Mouse (Mus musculus): ENCODE measurements around the gene Homer2. TPM values are rescaled to one million over a fixed set of nuclear protein-coding genes. Genes with fewer than 3 reads are reported as not detected.
A peak's percentile ranks its signal among the peaks of the same experiment; 100 is the strongest.

Homer2 gene
- total and polyA plus RNA-seq, 2 experiments from 2014 or later, result 30.3 to 44.4 TPM

- DNase-seq (ENCODE audit: low spot score) (no peak), ATAC-seq (no peak)
- 91% methylated on average over 10 of the region's 10 CpGs for WGBS
- no peaks in the 10 kb centered on the region for H3K27me3 ChIP-seq (ENCODE audit: insufficient read depth, low read length)
- H3K4me1 ChIP-seq (ENCODE audit: insufficient read depth, low read length), result no peaks in the 10 kb centered on the region
- no peak for TF ChIP-seq CTCF (IDR thresholded peaks at IDR 0.05; ENCODE audit: low read depth)
- H3K27ac ChIP-seq, result no peak overlapping the region
- no peaks in the 10 kb centered on the region for H3K36me3 ChIP-seq (ENCODE audit: insufficient read depth, low read length)
- no peak overlapping the region for H3K9ac ChIP-seq (replicated peaks; ENCODE audit: low read length)
- H3K9me3 ChIP-seq (ENCODE audit: low read length), result no peaks in the 10 kb centered on the region
- H3K4me3 ChIP-seq (ENCODE audit: low read length), result no peak overlapping the region
- no peak overlapping the region for H3K4me2 ChIP-seq (ENCODE audit: low read depth, low read length)
Observed at GRCm38 (mm10) chr7:81723851-81724250, 16.5 kb upstream of the Homer2 start.

- Histone ChIP-seq H3K27me3 (ENCODE audit: insufficient read depth, low read length) (no peaks in the 10 kb centered on the region), H3K9me3 (ENCODE audit: low read length) (no peaks in the 10 kb centered on the region), H3K27ac (no peak overlapping the region), H3K36me3 (ENCODE audit: insufficient read depth, low read length) (no peaks in the 10 kb centered on the region), H3K9ac (replicated peaks; ENCODE audit: low read length) (no peak overlapping the region), H3K4me2 (ENCODE audit: low read depth, low read length) (no peak overlapping the region), H3K4me3 (ENCODE audit: low read length) (no peak overlapping the region), H3K4me1 (ENCODE audit: insufficient read depth, low read length) (no peaks in the 10 kb centered on the region)
- ATAC-seq (no peak), DNase-seq (ENCODE audit: low spot score) (no peak)
- 65% methylated on average over 5 of the region's 5 CpGs for WGBS
- no peak for TF ChIP-seq CTCF (IDR thresholded peaks at IDR 0.05; ENCODE audit: low read depth)
Observed at GRCm38 (mm10) chr7:81721271-81721670, 13.9 kb upstream of the Homer2 start.

GRCm38 (mm10) chr7:81719216-81719661 lies 11.9 kb upstream of the Homer2 start:
- DNase-seq (ENCODE audit: low spot score) (no peak), ATAC-seq (no peak)
- Histone ChIP-seq H3K9ac (replicated peaks; ENCODE audit: low read length) (no peak overlapping the region), H3K27me3 (ENCODE audit: insufficient read depth, low read length) (no peaks in the 10 kb centered on the region), H3K4me3 (ENCODE audit: low read length) (no peak overlapping the region), H3K27ac (no peak overlapping the region), H3K36me3 (ENCODE audit: insufficient read depth, low read length) (no peaks in the 10 kb centered on the region), H3K9me3 (ENCODE audit: low read length) (no peaks in the 10 kb centered on the region), H3K4me1 (ENCODE audit: insufficient read depth, low read length) (no peaks in the 10 kb centered on the region), H3K4me2 (ENCODE audit: low read depth, low read length) (no peak overlapping the region)
- 83% methylated on average over 1 of the region's 1 CpGs for WGBS
- TF ChIP-seq CTCF (IDR thresholded peaks at IDR 0.05; ENCODE audit: low read depth), result no peak

DNA sequence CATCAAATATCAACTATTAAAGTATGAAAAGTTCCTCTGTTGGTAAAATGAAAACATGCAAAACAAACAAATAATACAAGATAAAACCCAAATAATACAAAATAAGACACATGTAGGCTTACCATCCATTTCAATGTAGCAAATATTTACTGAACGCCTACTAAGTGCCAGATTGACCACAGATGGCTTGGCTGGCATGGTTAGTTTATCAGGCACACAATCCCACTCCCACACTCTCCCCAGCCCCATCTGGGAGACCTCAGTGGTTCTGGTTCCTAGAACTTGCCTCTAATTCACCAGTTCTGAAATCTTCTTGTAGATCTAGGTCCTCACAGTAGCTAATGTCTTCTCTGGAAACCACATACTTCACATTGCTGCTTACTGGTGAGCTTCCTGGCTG lies 11.3 kb upstream of the Homer2 start:
- H3K9ac ChIP-seq (replicated peaks; ENCODE audit: low read length), result no peak overlapping the region
- no peak for TF ChIP-seq CTCF (IDR thresholded peaks at IDR 0.05; ENCODE audit: low read depth)
- H3K4me2 ChIP-seq (ENCODE audit: low read depth, low read length), result no peak overlapping the region
- ATAC-seq (no peak), DNase-seq (ENCODE audit: low spot score) (no peak)
- H3K36me3 ChIP-seq (ENCODE audit: insufficient read depth, low read length), result no peaks in the 10 kb centered on the region
- H3K27ac ChIP-seq, result no peak overlapping the region
- H3K27me3 ChIP-seq (ENCODE audit: insufficient read depth, low read length), result no peaks in the 10 kb centered on the region
- no peaks in the 10 kb centered on the region for H3K4me1 ChIP-seq (ENCODE audit: insufficient read depth, low read length)
- WGBS, result 78% methylated on average over 1 of the region's 1 CpGs
- no peak overlapping the region for H3K4me3 ChIP-seq (ENCODE audit: low read length)
- no peaks in the 10 kb centered on the region for H3K9me3 ChIP-seq (ENCODE audit: low read length)

GRCm38 (mm10) chr7:81710166-81710565 lies 2.8 kb upstream of the Homer2 start:
- 85% methylated on average over 4 of the region's 4 CpGs for WGBS
- H3K27ac ChIP-seq, result no peak overlapping the region
- H3K4me3 ChIP-seq (ENCODE audit: low read length), result no peak overlapping the region
- H3K36me3 ChIP-seq (ENCODE audit: insufficient read depth, low read length), result no peaks in the 10 kb centered on the region
- ATAC-seq (no peak), DNase-seq (ENCODE audit: low spot score) (no peak)
- no peak for TF ChIP-seq CTCF (IDR thresholded peaks at IDR 0.05; ENCODE audit: low read depth)
- no peaks in the 10 kb centered on the region for H3K9me3 ChIP-seq (ENCODE audit: low read length)
- peaks cover 6% of the 10 kb centered on the region; the same call in 1 of the 2 replicates for H3K4me1 ChIP-seq (ENCODE audit: insufficient read depth, low read length)
- no peaks in the 10 kb centered on the region for H3K27me3 ChIP-seq (ENCODE audit: insufficient read depth, low read length)
- H3K4me2 ChIP-seq (ENCODE audit: low read depth, low read length), result no peak overlapping the region
- no peak overlapping the region for H3K9ac ChIP-seq (replicated peaks; ENCODE audit: low read length)

GRCm38 (mm10) chr7:81708165-81708564 lies 838 bp upstream of the Homer2 start:
- Histone ChIP-seq H3K27me3 (ENCODE audit: insufficient read depth, low read length) (no peaks in the 10 kb centered on the region), H3K4me2 (ENCODE audit: low read depth, low read length) (no peak overlapping the region), H3K4me3 (ENCODE audit: low read length) (no peak overlapping the region), H3K36me3 (ENCODE audit: insufficient read depth, low read length) (no peaks in the 10 kb centered on the region), H3K27ac (no peak overlapping the region), H3K4me1 (ENCODE audit: insufficient read depth, low read length) (peaks cover 12% of the 10 kb centered on the region; the same call in 1 of the 2 replicates), H3K9me3 (ENCODE audit: low read length) (no peaks in the 10 kb centered on the region), H3K9ac (replicated peaks; ENCODE audit: low read length) (no peak overlapping the region)
- ATAC-seq (no peak), DNase-seq (ENCODE audit: low spot score) (no peak)
- TF ChIP-seq CTCF (IDR thresholded peaks at IDR 0.05; ENCODE audit: low read depth), result no peak

DNA sequence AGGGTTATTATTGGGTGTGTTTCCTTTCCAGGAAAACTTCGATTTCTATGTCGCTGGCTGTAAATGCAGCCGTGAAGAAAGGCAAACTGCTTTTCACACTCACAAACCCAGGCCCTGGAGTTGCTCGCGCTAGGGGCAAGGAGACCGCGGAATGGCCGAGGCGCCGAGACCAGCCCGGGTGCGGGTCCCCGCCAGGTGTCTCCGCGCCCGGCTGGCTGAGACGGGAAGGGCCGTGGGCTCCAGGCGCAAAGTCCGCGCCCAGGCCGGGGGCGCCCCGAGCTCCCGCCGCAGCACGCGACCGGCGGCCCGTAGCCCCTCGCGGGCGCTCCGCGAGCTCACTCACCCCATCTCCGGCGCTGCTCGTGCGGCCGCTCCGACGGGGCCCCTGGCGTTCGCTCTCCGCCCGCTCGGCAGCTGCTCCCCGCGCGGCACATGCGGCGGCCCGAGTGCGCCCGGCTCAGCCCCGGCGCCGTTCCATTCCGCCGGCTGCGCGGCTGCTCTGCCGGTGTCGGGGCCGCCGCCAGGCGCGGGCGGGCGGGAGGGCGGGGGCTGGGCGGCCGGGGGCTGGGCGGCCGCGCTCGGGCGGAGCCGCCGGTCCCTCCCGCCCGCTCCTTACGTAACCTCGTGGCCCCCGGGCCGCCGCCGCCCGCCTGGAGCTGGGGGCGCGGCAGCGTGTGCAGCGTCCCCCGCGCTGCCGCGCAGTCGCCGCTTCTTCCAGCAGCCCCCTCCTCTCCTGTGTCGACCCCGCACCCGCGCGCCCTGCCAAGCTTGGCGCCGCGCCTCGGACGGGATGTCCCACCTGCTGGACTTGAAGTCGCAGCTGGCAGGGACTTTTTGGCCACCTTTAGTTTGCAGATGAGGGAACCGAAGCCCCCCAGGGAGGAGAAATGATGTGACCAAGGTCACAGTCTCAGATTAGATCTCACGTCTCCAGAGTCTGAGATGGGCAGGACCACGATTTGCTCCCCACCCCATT lies 623 bp downstream of the Homer2 start:
- 2% methylated on average over 70 of the region's 114 CpGs for WGBS
- Histone ChIP-seq H3K36me3 (ENCODE audit: insufficient read depth, low read length) (no peaks in the 10 kb centered on the region), H3K9ac (replicated peaks; ENCODE audit: low read length) (peak overlapping the region; percentile 70), H3K27me3 (ENCODE audit: insufficient read depth, low read length) (no peaks in the 10 kb centered on the region), H3K4me1 (ENCODE audit: insufficient read depth, low read length) (peaks cover 12% of the 10 kb centered on the region; the same call in 1 of the 2 replicates), H3K4me2 (ENCODE audit: low read depth, low read length) (peak overlapping the region; percentile 81), H3K9me3 (ENCODE audit: low read length) (no peaks in the 10 kb centered on the region), H3K27ac (peak overlapping the region; percentile 82), H3K4me3 (ENCODE audit: low read length) (peak overlapping the region; percentile 71)
- no peak for TF ChIP-seq CTCF (IDR thresholded peaks at IDR 0.05; ENCODE audit: low read depth)
- peak; percentile 83 for ATAC-seq
- DNase-seq (ENCODE audit: low spot score), result peak; percentile 70
